Mouse (Mus musculus): ENCODE data around the gene Pdgfd. TPM values are rescaled to one million over a fixed set of nuclear protein-coding genes. Genes with fewer than 3 reads are reported as not detected.

Pdgfd gene
- polyA plus RNA-seq (2012; rRNA removed) (0.12 and 0.20 TPM in 2 replicates), polyA plus RNA-seq (2014; fragmentation: Nextera tagmentation; extraction: Ambion mirVana) (0.45 and 0.66 TPM in 2 replicates)

DNA sequence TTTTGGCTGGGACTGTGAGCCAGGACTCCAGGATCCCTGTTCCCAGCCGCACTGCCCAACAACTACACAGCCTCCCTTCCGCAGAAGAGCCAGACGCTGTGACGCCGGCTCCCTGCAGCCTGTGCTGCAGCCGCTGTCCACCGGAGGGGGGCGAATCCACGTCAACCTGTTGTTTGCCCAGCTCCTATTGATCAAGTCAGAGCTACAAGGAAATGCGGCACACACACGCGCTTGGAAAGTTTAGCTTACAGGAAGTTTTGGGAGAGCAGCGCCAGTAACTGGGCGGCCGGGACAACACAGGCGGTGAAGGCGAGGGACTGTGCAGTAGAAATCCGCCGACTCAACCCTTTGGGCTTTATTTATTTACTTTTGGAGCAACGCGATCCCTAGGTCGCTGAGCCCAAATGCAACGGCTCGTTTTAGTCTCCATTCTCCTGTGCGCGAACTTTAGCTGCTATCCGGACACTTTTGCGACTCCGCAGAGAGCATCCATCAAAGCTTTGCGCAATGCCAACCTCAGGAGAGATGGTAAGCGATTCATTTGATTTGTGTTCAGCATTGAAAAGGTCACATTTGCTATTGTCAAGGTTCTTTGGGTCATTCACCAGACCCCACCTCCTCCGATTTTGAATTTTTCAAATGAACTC, at the start of gene Pdgfd:
Gene Pdgfd (plus strand): TSS at position 194 of the 647 bp plus-strand sequence.
- ATAC-seq (ENCODE audit: insufficient read depth) (peak; percentile 60), DNase-seq (ENCODE audit: low read depth in 3 of 3, low spot score in 3 of 3) (peak in 1 of 3 experiments; percentile 14)

DNA sequence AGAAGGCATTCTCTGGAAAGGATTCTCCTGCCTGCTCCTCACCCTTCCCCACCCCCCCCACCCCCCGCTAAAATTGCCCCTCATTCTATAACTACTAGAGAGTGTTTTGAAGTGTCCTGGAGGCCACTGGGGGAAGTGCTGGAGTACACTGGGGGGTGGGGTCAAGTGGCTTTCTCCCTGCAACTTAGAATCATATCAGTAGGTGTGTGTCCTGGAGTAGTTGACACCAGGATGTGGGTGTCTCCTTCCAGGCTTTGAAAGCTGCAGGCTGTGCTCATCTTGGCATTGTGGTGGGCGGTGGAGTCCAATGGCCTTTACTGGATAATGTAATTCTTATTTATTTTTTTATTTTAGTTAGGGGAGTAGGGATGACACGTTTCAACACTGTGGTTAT, 651 bp downstream of the Pdgfd start:
- Histone ChIP-seq H3K27ac (no peak overlapping the region), H3K27me3 (ENCODE audit: control insufficient read depth, insufficient read depth, low read length) (no peaks in the 10 kb centered on the region), H3K36me3 (replicated peaks; ENCODE audit: control insufficient read depth, insufficient read depth, low read depth) (no peaks in the 10 kb centered on the region), H3K4me1 (replicated peaks; ENCODE audit: control insufficient read depth in 2 of 2, insufficient read depth in 2 of 2, low read length in 1 of 2) (peaks cover 0 to 2% of the 10 kb centered on the region in 2 experiments; a peak in 1 of 4 replicates), H3K9me3 (ENCODE audit: control insufficient read depth, low read length) (no peaks in the 10 kb centered on the region), H3K4me3 (ENCODE audit: insufficient read depth in 1 of 2, low read depth in 2 of 2, low read length in 2 of 2) (peak overlapping the region in 1 of 2 experiments; percentile 41; a peak in 2 of 4 replicates), H3K9ac (replicated peaks) (no peak overlapping the region), H3K4me2 (ENCODE audit: low read depth) (peak overlapping the region; percentile 60)
- WGBS (ENCODE audit: insufficient replicate concordance), result 23% methylated on average over 3 of the region's 3 CpGs
- ATAC-seq (ENCODE audit: insufficient read depth), result peak; percentile 43; the same call in 1 of the 2 replicates
- DNase-seq (ENCODE audit: low read depth in 3 of 3, low spot score in 3 of 3), result no peak
- TF ChIP-seq EP300 (IDR thresholded peaks at IDR 0.05; ENCODE audit: low read depth) (no peak), CTCF (IDR thresholded peaks at IDR 0.05; ENCODE audit: low read depth) (no peak)

More for the DNA sequence above, at the start of gene Pdgfd:
- TF ChIP-seq CTCF (IDR thresholded peaks at IDR 0.05; ENCODE audit: low read depth) (peak; percentile 68), EP300 (IDR thresholded peaks at IDR 0.05; ENCODE audit: low read depth) (no peak)
- Histone ChIP-seq H3K27me3 (ENCODE audit: control insufficient read depth, insufficient read depth, low read length) (no peaks in the 10 kb centered on the region), H3K4me3 (ENCODE audit: insufficient read depth in 1 of 2, low read depth in 2 of 2, low read length in 2 of 2) (peak within 1 kb of the TSS; percentile 32 to 41), H3K4me2 (ENCODE audit: low read depth) (peak within 1 kb of the TSS; percentile 60), H3K9me3 (ENCODE audit: control insufficient read depth, low read length) (no peaks in the 10 kb centered on the region), H3K9ac (replicated peaks) (0 out of 2 replicates have a peak within 1 kb of the TSS, but pooled peaks have one; percentile 9), H3K4me1 (replicated peaks; ENCODE audit: control insufficient read depth in 2 of 2, insufficient read depth in 2 of 2, low read length in 1 of 2) (peaks cover 0 to 2% of the 10 kb centered on the region in 2 experiments; a peak in 1 of 4 replicates), H3K36me3 (replicated peaks; ENCODE audit: control insufficient read depth, insufficient read depth, low read depth) (no peaks in the 10 kb centered on the region), H3K27ac (no peak within 1 kb of the TSS)
- WGBS (ENCODE audit: insufficient replicate concordance), result 5% methylated on average over 32 of the region's 32 CpGs

GRCm38 (mm10) chr9:6170962-6171361, 2.6 kb downstream of the Pdgfd start:
- TF ChIP-seq CTCF (IDR thresholded peaks at IDR 0.05; ENCODE audit: low read depth), result no peak
- TF ChIP-seq EP300 (IDR thresholded peaks at IDR 0.05; ENCODE audit: low read depth), result no peak
- Histone ChIP-seq H3K27me3 (ENCODE audit: control insufficient read depth, insufficient read depth, low read length) (no peaks in the 10 kb centered on the region), H3K4me3 (ENCODE audit: insufficient read depth in 1 of 2, low read depth in 2 of 2, low read length in 2 of 2) (no peak overlapping the region), H3K36me3 (replicated peaks; ENCODE audit: control insufficient read depth, insufficient read depth, low read depth) (no peaks in the 10 kb centered on the region), H3K4me2 (ENCODE audit: low read depth) (no peak overlapping the region), H3K4me1 (replicated peaks; ENCODE audit: control insufficient read depth in 2 of 2, insufficient read depth in 2 of 2, low read length in 1 of 2) (peaks cover 0 to 2% of the 10 kb centered on the region in 2 experiments; a peak in 1 of 4 replicates), H3K27ac (no peak overlapping the region), H3K9me3 (ENCODE audit: control insufficient read depth, low read length) (no peaks in the 10 kb centered on the region), H3K9ac (replicated peaks) (no peak overlapping the region)
- ATAC-seq (ENCODE audit: insufficient read depth), result no peak
- DNase-seq (ENCODE audit: low read depth in 3 of 3, low spot score in 3 of 3), result no peak
- 70% methylated on average over 9 of the region's 9 CpGs for WGBS (ENCODE audit: insufficient replicate concordance)

GRCm38 (mm10) chr9:6173276-6173675, 4.9 kb downstream of the Pdgfd start:
- H3K4me1 ChIP-seq (replicated peaks; ENCODE audit: control insufficient read depth in 2 of 2, insufficient read depth in 2 of 2, low read length in 1 of 2), result peaks cover 0 to 2% of the 10 kb centered on the region in 2 experiments; a peak in 1 of 4 replicates

DNA sequence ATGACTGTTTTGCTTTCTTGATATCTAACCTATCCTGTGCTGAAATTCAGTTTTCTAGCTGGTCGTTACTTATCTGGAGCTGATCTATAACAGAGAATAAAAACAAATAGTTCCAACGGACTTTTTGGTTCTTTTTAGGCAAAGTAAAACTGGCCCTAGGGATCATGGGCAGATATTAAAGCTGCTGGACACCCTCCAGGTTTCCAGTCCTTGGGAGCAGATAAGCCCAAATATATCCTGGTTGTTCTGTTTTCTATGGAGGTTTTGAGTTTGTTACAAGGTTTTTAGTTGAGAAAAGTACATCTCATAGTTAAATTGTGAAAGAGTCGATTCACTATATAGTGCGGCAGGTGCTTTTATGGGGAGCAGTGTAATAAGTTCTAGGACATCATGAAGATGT, 7.3 kb downstream of the Pdgfd start:
- DNase-seq (ENCODE audit: low read depth in 3 of 3, low spot score in 3 of 3) (no peak), ATAC-seq (ENCODE audit: insufficient read depth) (no peak)
- Histone ChIP-seq H3K4me2 (ENCODE audit: low read depth) (no peak overlapping the region), H3K4me1 (replicated peaks; ENCODE audit: control insufficient read depth in 2 of 2, insufficient read depth in 2 of 2, low read length in 1 of 2) (no peaks in the 10 kb centered on the region), H3K27ac (no peak overlapping the region), H3K27me3 (ENCODE audit: control insufficient read depth, insufficient read depth, low read length) (no peaks in the 10 kb centered on the region), H3K9ac (replicated peaks) (no peak overlapping the region), H3K36me3 (replicated peaks; ENCODE audit: control insufficient read depth, insufficient read depth, low read depth) (no peaks in the 10 kb centered on the region), H3K4me3 (ENCODE audit: insufficient read depth in 1 of 2, low read depth in 2 of 2, low read length in 2 of 2) (no peak overlapping the region), H3K9me3 (ENCODE audit: control insufficient read depth, low read length) (no peaks in the 10 kb centered on the region)
- WGBS (ENCODE audit: insufficient replicate concordance), result 61% methylated on average over 4 of the region's 4 CpGs
- TF ChIP-seq CTCF (IDR thresholded peaks at IDR 0.05; ENCODE audit: low read depth) (no peak), EP300 (IDR thresholded peaks at IDR 0.05; ENCODE audit: low read depth) (no peak)

More at GRCm38 (mm10) chr9:6173276-6173675, 4.9 kb downstream of the Pdgfd start:
- ATAC-seq (ENCODE audit: insufficient read depth) (no peak), DNase-seq (ENCODE audit: low read depth in 3 of 3, low spot score in 3 of 3) (no peak)
- Histone ChIP-seq H3K27me3 (ENCODE audit: control insufficient read depth, insufficient read depth, low read length) (no peaks in the 10 kb centered on the region), H3K4me2 (ENCODE audit: low read depth) (no peak overlapping the region), H3K27ac (no peak overlapping the region), H3K9ac (replicated peaks) (no peak overlapping the region), H3K36me3 (replicated peaks; ENCODE audit: control insufficient read depth, insufficient read depth, low read depth) (no peaks in the 10 kb centered on the region), H3K9me3 (ENCODE audit: control insufficient read depth, low read length) (no peaks in the 10 kb centered on the region), H3K4me3 (ENCODE audit: insufficient read depth in 1 of 2, low read depth in 2 of 2, low read length in 2 of 2) (no peak overlapping the region)
- TF ChIP-seq EP300 (IDR thresholded peaks at IDR 0.05; ENCODE audit: low read depth) (no peak), CTCF (IDR thresholded peaks at IDR 0.05; ENCODE audit: low read depth) (no peak)
- 51% methylated on average over 1 of the region's 1 CpGs for WGBS (ENCODE audit: insufficient replicate concordance)
